Mouse (Mus musculus) G1E (cell line): Measurements from ENCODE around the gene Fen1.
A peak's percentile ranks its signal among the peaks of the same experiment; 100 is the strongest.

Source experiments
- CTCF ChIP-seq: IDR thresholded peaks from 2 replicates; pipeline ENCODE4 v1.5.1; 2012; ENCODE audit warnings: low read depth, low read length, inconsistent platforms, mixed read lengths
- GATA1 ChIP-seq: IDR thresholded peaks from 2 replicates; pipeline ENCODE4 v1.6.1; 2012; ENCODE audit warnings: borderline replicate concordance, low read length, inconsistent platforms, mixed read lengths
- GATA2 ChIP-seq: IDR thresholded peaks from 2 replicates; pipeline ENCODE4 v1.6.1; 2012; ENCODE audit warnings: low read depth, low read length, inconsistent platforms, borderline replicate concordance
- POLR2AphosphoS5 ChIP-seq: IDR thresholded peaks from 2 replicates; pipeline ENCODE4 v1.6.1; 2012; ENCODE audit warnings: low read depth, low read length, inconsistent platforms; ENCODE audit not compliant: insufficient replicate concordance
- TAL1 ChIP-seq: conservative IDR thresholded peaks from 2 replicates; pipeline ENCODE4 v1.6.1; 2012; ENCODE audit warnings: low read depth, low read length, inconsistent platforms, mixed read lengths

GRCm38 (mm10) chr19:10198286-10198685 is 5.7 kb downstream of the Fen1 start:
- TF ChIP-seq CTCF (no peak), GATA1 (no peak), POLR2AphosphoS5 (0 out of 2 replicates have a peak, but pooled peaks have one; percentile 28), TAL1 (no peak), GATA2 (no peak)
